Mouse (Mus musculus): ENCODE results near the gene Cx3cr1.

DNA sequence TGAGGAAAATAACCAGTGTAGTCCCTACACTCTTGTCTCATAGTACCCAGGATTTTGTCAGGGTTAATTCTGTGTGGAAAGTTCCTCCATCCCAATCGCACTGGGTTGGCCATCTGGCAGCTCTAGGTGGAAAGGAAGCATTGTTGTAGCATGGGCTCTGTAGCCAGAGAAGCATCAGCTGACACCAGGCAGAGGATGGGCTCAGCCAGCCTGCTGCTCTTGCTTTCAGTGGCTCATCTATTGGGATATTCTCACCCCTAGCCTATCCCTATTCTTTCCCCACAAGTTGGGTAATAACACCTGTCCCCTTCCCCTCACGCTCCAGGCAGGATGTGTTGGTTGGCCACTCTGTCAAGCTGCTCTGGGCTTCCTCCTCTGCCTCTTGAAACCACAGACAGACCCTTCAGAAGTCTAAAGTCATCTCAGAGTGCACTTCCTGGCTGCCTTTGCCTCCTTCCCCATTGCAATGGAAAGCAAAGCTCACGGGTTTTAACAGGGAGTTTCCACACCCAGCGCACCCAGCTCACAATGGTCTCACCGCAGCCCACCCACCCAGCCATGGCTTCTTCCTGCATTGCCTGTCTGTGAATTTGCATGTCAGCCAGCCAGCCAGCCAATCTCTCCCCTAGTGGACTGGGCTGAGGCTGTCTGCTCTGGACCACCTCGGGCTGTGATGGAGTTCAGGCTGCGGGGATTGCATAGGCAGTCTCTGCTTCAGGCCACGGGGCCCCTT lies 15.0 kb downstream of the Cx3cr1 start:
- TF ChIP-seq CTCF (IDR thresholded peaks at IDR 0.05; ENCODE audit: low read depth) (no peak), EP300 (IDR thresholded peaks at IDR 0.05; ENCODE audit: low read depth) (no peak)

Measured in liver, postnatal 0 days (tissue).